Mouse (Mus musculus) testis, adult 2 months (tissue): Measurements from ENCODE around the gene Pla2g4f.

Experiments
- CTCF ChIP-seq: fragments of 200-500 bp; IDR thresholded peaks from 2 replicates; pipeline ENCODE4 v1.5.1; 2012; ENCODE audit warnings: low read depth, mild to moderate bottlenecking, inconsistent platforms, low read length, moderate library complexity; ENCODE audit not compliant: control insufficient read depth, insufficient read depth, insufficient replicate concordance
- POLR2A ChIP-seq: fragments of 200-500 bp; IDR thresholded peaks from 2 replicates; pipeline ENCODE4 v1.6.1; 2012; ENCODE audit warnings: low read depth, mild to moderate bottlenecking, inconsistent platforms, low read length, moderate library complexity; ENCODE audit not compliant: control insufficient read depth

- no peak for TF ChIP-seq CTCF
- no peak for TF ChIP-seq POLR2A
Measured at GRCm38 (mm10) chr2:120265523-120265922, 48.4 kb downstream of the Pla2g4f start.
